Mouse (Mus musculus): Measurements from ENCODE around the gene 1700028K03Rik.

Gene 1700028K03Rik

GRCm38 (mm10) chr5:107547955-107548354 is 13.4 kb downstream of the 1700028K03Rik start:
- no peak for DNase-seq

GRCm38 (mm10) chr5:107548444-107548843 is 13.9 kb downstream of the 1700028K03Rik start:
- DNase-seq: no peak

GRCm38 (mm10) chr5:107554336-107554735 is 19.8 kb downstream of the 1700028K03Rik start:
- DNase-seq: no peak

GRCm38 (mm10) chr5:107556969-107557368 is 22.5 kb downstream of the 1700028K03Rik start:
- no peak for DNase-seq

- DNase-seq: no peak
Observed at GRCm38 (mm10) chr5:107569148-107569547, 34.6 kb downstream of the 1700028K03Rik start.

GRCm38 (mm10) chr5:107597301-107598077 is 63.0 kb downstream of the 1700028K03Rik start, which contains the start of the genes Rpap2 and Glmn:
Gene Rpap2 (plus strand): TSS chr5:107597373.
Gene Glmn (minus strand): TSS chr5:107597888.
- DNase-seq: peak; percentile 94

GRCm38 (mm10) chr5:107598380-107598779 is 63.9 kb downstream of the 1700028K03Rik start:
- no peak for DNase-seq

Measured in kidney, adult 18-20 months (tissue).